Mouse (Mus musculus): ENCODE results near the gene Rfng.

DNA sequence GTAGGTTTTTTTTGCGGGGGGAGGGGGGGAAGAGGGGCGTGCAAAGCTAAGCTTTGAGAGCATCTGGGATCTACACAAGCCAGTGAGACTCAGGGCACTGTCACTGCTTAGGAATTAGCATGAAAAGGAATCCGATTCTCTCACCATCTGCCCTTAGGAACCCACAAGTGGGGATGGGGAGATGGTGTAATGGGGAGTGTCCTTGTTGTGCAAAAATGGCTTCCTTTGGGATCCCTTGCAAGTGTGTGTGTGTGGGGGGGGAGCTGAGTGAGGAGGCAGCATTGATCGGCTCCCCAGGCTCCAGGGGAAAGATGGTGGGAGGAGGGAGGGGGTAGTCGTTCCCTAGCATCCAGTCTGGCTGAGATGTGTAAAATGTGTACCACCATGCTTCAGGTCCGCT is 6.9 kb downstream of the Rfng start:
- TF ChIP-seq GATA1 (IDR thresholded peaks at IDR 0.05; ENCODE audit: low read depth, low read length) (no peak), ETS1 (IDR thresholded peaks at IDR 0.05; ENCODE audit: low read depth, low read length) (no peak), EP300 (IDR thresholded peaks at IDR 0.05; ENCODE audit: low read depth in 1 of 2, low read length in 2 of 2) (no peak), POLR2A (IDR thresholded peaks at IDR 0.05; ENCODE audit: control insufficient read depth in 1 of 2, insufficient read depth in 1 of 2, low read depth in 1 of 2, low read length in 2 of 2, poor library complexity in 1 of 2) (no peak), CTCF (IDR thresholded peaks at IDR 0.05 in 2 of 3, conservative IDR thresholded peaks at IDR 0.05 in 1 of 3; ENCODE audit: control insufficient read depth in 1 of 3, insufficient read depth in 1 of 3, low read depth in 2 of 3, low read length in 3 of 3, poor library complexity in 1 of 3, severe bottlenecking in 1 of 3) (no peak), MEF2A (IDR thresholded peaks at IDR 0.05; ENCODE audit: extremely low read depth, insufficient replicate concordance, low read depth, low read length, poor library complexity, severe bottlenecking) (no peak), ZNF384 (IDR thresholded peaks at IDR 0.05; ENCODE audit: low read depth, low read length) (no peak), USF1 (IDR thresholded peaks at IDR 0.05; ENCODE audit: low read depth, low read length) (no peak), MAX (IDR thresholded peaks at IDR 0.05; ENCODE audit: low read length) (no peak), ELF1 (IDR thresholded peaks at IDR 0.05; ENCODE audit: low read depth, low read length) (no peak)
